Mouse (Mus musculus): ENCODE data around the gene Decr2. TPM values are rescaled to one million over a fixed set of nuclear protein-coding genes. Genes with fewer than 3 reads are reported as not detected.
"Not testable (repeated sequence)": the region's sequence is repeated elsewhere in the genome, so short reads cannot be mapped to it uniquely, and the experiment has no call there.

Gene Decr2
- polyA plus RNA-seq, 1 experiment from 2014 or later = 42.9 TPM

DNA sequence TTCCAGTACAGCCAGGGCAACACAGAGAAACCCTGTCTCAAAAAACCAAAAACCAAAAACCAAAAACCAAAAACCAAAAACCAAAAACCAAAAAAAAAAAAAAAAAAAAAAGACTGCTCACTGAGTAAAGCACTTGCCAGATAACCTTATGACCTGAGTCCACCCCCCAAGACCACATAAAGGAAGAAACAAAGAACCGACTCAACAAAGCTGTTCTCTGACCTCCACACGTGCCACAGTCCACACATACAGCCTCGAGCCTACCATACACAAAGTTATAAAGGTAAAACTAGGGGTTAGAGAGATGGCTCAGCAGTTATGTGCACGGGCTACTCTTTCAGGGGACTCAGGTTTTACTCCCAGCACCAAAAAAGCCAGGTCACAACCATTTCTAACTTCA, 37.4 kb downstream of the Decr2 start:
- WGBS = 94% methylated on average over 4 of the region's 4 CpGs
- ATAC-seq (ENCODE audit: low FRiP score) = no peak
- Histone ChIP-seq H3K36me3 (peaks cover 16% of the 10 kb centered on the region), H3K4me1 (peaks cover 9% of the 10 kb centered on the region), H3K9me3 (replicated peaks) (no peaks in the 10 kb centered on the region), H3K4me3 (replicated peaks) (no peak overlapping the region), H3K27ac (replicated peaks) (no peak overlapping the region), H3K4me2 (no peak overlapping the region), H3K27me3 (replicated peaks) (no peaks in the 10 kb centered on the region), H3K9ac (replicated peaks) (no peak overlapping the region)

- 93% methylated on average over 4 of the region's 4 CpGs for WGBS
- Histone ChIP-seq H3K4me1 (peaks cover 12% of the 10 kb centered on the region), H3K4me3 (replicated peaks) (no peak overlapping the region), H3K27me3 (replicated peaks) (no peaks in the 10 kb centered on the region), H3K27ac (replicated peaks) (no peak overlapping the region), H3K4me2 (no peak overlapping the region), H3K36me3 (peaks cover 13% of the 10 kb centered on the region), H3K9ac (replicated peaks) (no peak overlapping the region), H3K9me3 (replicated peaks) (no peaks in the 10 kb centered on the region)
- ATAC-seq (ENCODE audit: low FRiP score) = no peak
These were observed 38.1 kb downstream of the Decr2 start for GRCm38 (mm10) chr17:26052074-26052473.

DNA sequence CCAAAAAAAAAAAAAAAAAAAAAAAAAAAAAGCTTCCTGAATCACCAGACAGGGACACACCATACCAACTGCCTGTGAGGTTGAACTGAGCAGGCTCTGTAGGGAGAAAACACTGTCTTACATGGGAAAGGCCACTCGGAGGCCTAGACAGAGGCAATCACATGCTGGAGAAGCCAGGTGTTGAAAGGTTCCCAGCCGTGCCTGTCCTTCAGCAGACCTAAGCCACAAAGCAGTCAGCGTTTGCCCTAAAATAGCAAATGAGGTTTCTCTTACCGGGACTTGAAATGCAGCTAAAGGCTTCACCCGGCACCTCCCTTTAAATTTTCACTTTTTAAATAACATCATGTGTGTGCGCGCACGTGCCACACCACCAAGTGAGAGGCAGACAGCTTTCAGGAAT, 42.0 kb downstream of the Decr2 start:
- Histone ChIP-seq H3K27ac (replicated peaks) (no peak overlapping the region), H3K4me3 (replicated peaks) (no peak overlapping the region), H3K36me3 (peaks cover 3% of the 10 kb centered on the region; the same call in 1 of the 2 replicates), H3K9ac (replicated peaks) (no peak overlapping the region), H3K9me3 (replicated peaks) (no peaks in the 10 kb centered on the region), H3K27me3 (replicated peaks) (no peaks in the 10 kb centered on the region), H3K4me1 (peaks cover 30% of the 10 kb centered on the region), H3K4me2 (no peak overlapping the region)
- WGBS = 91% methylated on average over 8 of the region's 8 CpGs
- no peak for ATAC-seq (ENCODE audit: low FRiP score)

DNA sequence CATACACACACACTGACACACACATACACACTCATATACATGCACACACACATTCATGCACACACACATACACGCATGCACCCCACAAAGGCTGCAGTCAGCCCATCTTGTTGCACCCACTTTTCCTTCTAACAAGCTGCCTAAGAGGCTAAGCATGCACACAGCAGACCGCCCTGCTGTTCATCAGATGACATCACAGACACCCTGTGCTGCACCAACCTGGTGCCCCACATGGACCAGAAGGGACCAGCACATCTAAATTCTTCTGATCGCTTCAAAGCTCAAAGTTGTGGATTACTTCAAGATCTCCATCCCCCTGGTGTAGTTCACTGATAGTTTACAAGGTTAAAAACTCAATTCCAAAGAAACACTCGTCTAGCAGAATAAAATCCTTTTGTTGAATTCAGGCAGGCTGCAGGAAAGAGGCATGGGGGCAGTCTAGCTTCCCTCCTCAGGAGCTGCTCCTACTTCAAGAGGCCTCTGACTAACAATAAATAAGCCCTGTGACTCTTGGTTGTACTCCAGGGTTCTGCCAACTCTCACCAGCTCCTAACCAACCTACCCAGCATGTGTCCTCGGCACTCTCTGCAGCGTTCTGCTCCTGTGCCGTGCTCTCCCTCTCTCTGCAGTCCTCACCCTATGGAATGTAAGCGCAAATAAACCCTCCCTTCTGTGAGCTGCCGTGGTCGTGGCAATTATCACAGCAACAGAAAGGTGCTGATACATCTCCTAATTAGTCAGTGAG, 43.7 kb downstream of the Decr2 start:
- 58% methylated on average over 10 of the region's 10 CpGs for WGBS
- H3K4me2 ChIP-seq = no peak overlapping the region
- H3K9me3 ChIP-seq (replicated peaks) = no peaks in the 10 kb centered on the region
- H3K27me3 ChIP-seq (replicated peaks) = no peaks in the 10 kb centered on the region
- H3K4me1 ChIP-seq = peaks cover 45% of the 10 kb centered on the region
- H3K9ac ChIP-seq (replicated peaks) = no peak overlapping the region
- peak overlapping the region; percentile 68 for H3K27ac ChIP-seq (replicated peaks)
- ATAC-seq (ENCODE audit: low FRiP score) = no peak
- H3K36me3 ChIP-seq = peaks cover 3% of the 10 kb centered on the region; the same call in 1 of the 2 replicates
- no peak overlapping the region for H3K4me3 ChIP-seq (replicated peaks)

DNA sequence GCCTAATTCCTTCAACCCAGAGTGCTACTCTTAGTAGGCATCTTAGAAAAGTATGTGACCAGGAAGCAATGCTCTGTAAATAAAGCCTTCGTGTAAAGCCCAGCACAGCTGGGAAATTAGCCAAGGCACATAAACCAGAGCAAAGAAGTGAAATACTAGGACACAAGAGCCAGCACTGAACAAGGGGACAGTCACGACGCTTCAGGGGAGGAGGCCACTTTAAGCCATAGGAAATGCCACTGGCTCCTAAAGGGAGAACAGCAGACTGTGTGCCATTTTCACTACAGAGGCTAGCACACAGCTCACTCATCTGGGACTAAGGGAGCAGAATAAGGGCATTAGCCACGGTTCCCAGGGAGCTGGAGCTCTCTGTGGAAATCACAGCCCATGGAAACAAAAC, 44.9 kb downstream of the Decr2 start:
- Histone ChIP-seq H3K4me2 (no peak overlapping the region), H3K4me1 (peaks cover 49% of the 10 kb centered on the region)

DNA sequence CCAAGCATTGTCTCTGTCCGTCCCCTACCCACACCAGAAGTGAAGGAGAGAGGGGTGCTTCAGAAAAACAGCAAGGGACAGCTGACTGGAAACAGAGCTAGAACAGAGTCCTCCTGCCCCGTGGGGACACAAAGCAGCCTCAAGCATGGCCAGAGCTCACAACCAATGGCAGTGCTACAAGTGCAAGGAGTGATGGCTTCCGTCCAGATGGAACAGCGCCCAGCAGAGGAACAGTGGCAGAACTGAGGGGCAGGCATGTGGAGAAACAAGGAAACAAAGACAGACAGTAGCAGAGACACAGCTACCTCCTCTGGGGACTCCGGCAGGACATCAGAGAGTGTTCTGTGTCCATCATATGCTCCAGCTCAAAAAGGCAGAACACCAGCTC, 46.9 kb downstream of the Decr2 start:
- Histone ChIP-seq H3K27me3 (replicated peaks) (no peaks in the 10 kb centered on the region), H3K9me3 (replicated peaks) (no peaks in the 10 kb centered on the region), H3K9ac (replicated peaks) (no peak overlapping the region), H3K27ac (replicated peaks) (peak overlapping the region; percentile 79), H3K4me2 (peak overlapping the region; percentile 29), H3K4me1 (peaks cover 49% of the 10 kb centered on the region), H3K4me3 (replicated peaks) (no peak overlapping the region), H3K36me3 (no peaks in the 10 kb centered on the region)
- peak; percentile 76 for ATAC-seq (ENCODE audit: low FRiP score)
- whole genome bisulfite sequencing = 44% methylated on average over 5 of the region's 5 CpGs

More for the DNA sequence above, 44.9 kb downstream of the Decr2 start:
- Histone ChIP-seq H3K27ac (replicated peaks) (peak overlapping the region; percentile 68), H3K27me3 (replicated peaks) (no peaks in the 10 kb centered on the region), H3K36me3 (peaks cover 2% of the 10 kb centered on the region; the same call in 1 of the 2 replicates), H3K9ac (replicated peaks) (no peak overlapping the region), H3K9me3 (replicated peaks) (no peaks in the 10 kb centered on the region), H3K4me3 (replicated peaks) (no peak overlapping the region)
- no peak for ATAC-seq (ENCODE audit: low FRiP score)
- WGBS = 22% methylated on average over 4 of the region's 4 CpGs

- H3K9me3 ChIP-seq (replicated peaks) = no peaks in the 10 kb centered on the region
- H3K4me3 ChIP-seq (replicated peaks) = no peak overlapping the region
- H3K36me3 ChIP-seq = no peaks in the 10 kb centered on the region
- no peaks in the 10 kb centered on the region for H3K27me3 ChIP-seq (replicated peaks)
- peak overlapping the region; percentile 79 for H3K27ac ChIP-seq (replicated peaks)
- no peak overlapping the region for H3K9ac ChIP-seq (replicated peaks)
- ATAC-seq (ENCODE audit: low FRiP score) = peak; percentile 33
- H3K4me1 ChIP-seq = peaks cover 49% of the 10 kb centered on the region
- H3K4me2 ChIP-seq = peak overlapping the region; percentile 29
- 56% methylated on average over 13 of the region's 13 CpGs for WGBS
These were observed 47.4 kb downstream of the Decr2 start for GRCm38 (mm10) chr17:26042599-26043248.

GRCm38 (mm10) chr17:26041111-26041802, 48.9 kb downstream of the Decr2 start:
- Histone ChIP-seq H3K9me3 (replicated peaks) (no peaks in the 10 kb centered on the region), H3K36me3 (peaks cover under 1% of the 10 kb centered on the region; the same call in 1 of the 2 replicates), H3K27me3 (replicated peaks) (no peaks in the 10 kb centered on the region), H3K27ac (replicated peaks) (no peak overlapping the region), H3K4me2 (no peak overlapping the region), H3K4me3 (replicated peaks) (no peak overlapping the region), H3K9ac (replicated peaks) (0 out of 2 replicates have a peak overlapping the region, but pooled peaks have one; percentile 3), H3K4me1 (peaks cover 38% of the 10 kb centered on the region)
- 48% methylated on average over 9 of the region's 9 CpGs for WGBS
- ATAC-seq (ENCODE audit: low FRiP score) = no peak

GRCm38 (mm10) chr17:26040711-26041110, 49.4 kb downstream of the Decr2 start:
- not testable (repeated sequence) for H3K4me3 ChIP-seq (replicated peaks); H3K9me3 ChIP-seq (replicated peaks); H3K27ac ChIP-seq (replicated peaks); H3K27me3 ChIP-seq (replicated peaks); H3K9ac ChIP-seq (replicated peaks); H3K4me2 ChIP-seq; ATAC-seq (ENCODE audit: low FRiP score); H3K36me3 ChIP-seq
- 88% methylated on average over 8 of the region's 8 CpGs for WGBS
- peaks cover 34% of the 10 kb centered on the region for H3K4me1 ChIP-seq

DNA sequence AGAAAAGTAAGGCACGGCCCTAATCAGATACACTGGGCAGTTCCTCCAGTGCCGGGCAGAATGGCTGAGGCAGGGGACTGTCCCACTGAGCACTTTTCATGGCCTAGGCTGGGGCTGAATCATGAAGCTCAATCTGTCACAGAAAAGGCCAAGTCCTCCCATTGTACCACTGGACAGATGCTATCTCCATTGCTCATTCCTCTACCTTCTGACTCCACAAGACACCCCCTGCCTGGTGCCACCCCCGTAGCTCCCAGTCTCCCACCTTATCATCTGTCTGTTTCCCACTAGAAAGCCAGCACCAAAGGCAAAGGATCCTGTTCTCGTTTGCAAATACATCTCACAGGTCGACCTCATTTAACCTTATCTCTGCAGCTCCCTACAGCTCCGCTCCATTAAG, 58.1 kb downstream of the Decr2 start:
- Histone ChIP-seq H3K27me3 (replicated peaks) (no peaks in the 10 kb centered on the region), H3K27ac (replicated peaks) (no peak overlapping the region), H3K4me3 (replicated peaks) (no peak overlapping the region), H3K4me1 (no peaks in the 10 kb centered on the region), H3K9ac (replicated peaks) (no peak overlapping the region), H3K9me3 (replicated peaks) (no peaks in the 10 kb centered on the region), H3K4me2 (no peak overlapping the region), H3K36me3 (peaks cover 22% of the 10 kb centered on the region)
- 89% methylated on average over 6 of the region's 6 CpGs for WGBS
- no peak for ATAC-seq (ENCODE audit: low FRiP score)

DNA sequence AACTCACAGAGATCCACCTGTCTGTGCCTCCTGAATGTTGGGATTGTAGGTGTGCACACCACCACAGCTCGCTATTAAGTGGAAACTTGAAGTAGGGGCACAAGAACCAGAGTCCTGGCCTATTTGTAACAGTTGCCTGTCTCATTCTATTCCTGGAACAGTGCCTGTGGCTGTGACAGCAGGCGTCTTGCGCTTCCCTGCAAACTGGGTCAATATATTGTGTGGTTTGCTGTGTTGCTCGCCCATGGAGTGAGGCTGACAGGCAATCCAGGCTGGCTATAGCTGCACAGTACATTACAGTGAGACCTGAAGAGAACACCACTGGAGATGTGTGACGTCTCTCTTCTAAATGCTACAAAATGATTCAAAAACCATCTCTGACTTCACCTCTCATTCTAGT, 58.6 kb downstream of the Decr2 start:
- Histone ChIP-seq H3K4me1 (no peaks in the 10 kb centered on the region), H3K4me3 (replicated peaks) (no peak overlapping the region), H3K36me3 (peaks cover 22% of the 10 kb centered on the region), H3K27me3 (replicated peaks) (no peaks in the 10 kb centered on the region), H3K9me3 (replicated peaks) (no peaks in the 10 kb centered on the region), H3K4me2 (no peak overlapping the region), H3K27ac (replicated peaks) (no peak overlapping the region), H3K9ac (replicated peaks) (no peak overlapping the region)
- WGBS = 87% methylated on average over 5 of the region's 5 CpGs
- ATAC-seq (ENCODE audit: low FRiP score) = no peak

Data from neural tube, embryonic 15.5 days (tissue).